Mouse (Mus musculus): ENCODE results near the gene Nectin2.

DNA sequence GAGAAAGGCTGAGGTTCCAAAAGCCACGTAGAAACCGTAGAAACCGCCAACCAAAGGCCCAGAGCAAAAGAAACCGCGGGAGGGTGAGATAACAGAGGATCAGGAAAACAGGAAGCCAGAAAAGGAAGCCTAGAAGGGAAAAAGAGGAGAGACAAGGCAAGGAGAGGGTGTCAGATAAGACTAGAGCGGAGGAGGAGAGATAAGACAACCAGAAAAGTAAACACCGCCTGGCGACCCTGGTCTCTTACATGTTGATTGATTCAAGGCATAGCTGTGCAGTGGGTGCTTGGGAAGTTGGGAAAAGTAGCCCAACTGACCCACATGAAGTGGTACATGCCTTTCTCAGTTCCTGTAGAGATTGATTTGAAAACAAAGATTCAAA lies 55.1 kb downstream of the Nectin2 start:
- TF ChIP-seq FLI1 (IDR thresholded peaks at IDR 0.05; ENCODE audit: low read length): no peak
- TF ChIP-seq GATA1 (IDR thresholded peaks at IDR 0.05; ENCODE audit: borderline replicate concordance, low read length): no peak
